Mouse (Mus musculus) left cerebral cortex, postnatal 14 days (tissue): Measurements from ENCODE around the gene Plcb1. TPM values are rescaled to one million over a fixed set of nuclear protein-coding genes. Genes with fewer than 3 reads are reported as not detected.

Experiments
- DNase-seq, 2 experiments: peaks; one replicate each; pipeline ENCODE4 v3.0.0; 2021 to 2022; ENCODE audit warnings: low spot score in 2 of 2, mixed read lengths in 1 of 2
- intact Hi-C: fragments of 180-260 bp; cut with DNase I; formaldehyde crosslinking; loops from one replicate; pipeline ENCODE4 v1.15.1; 2025
- total RNA-seq, 2 experiments: library from RNA; stranded (reverse); gene quantifications; 2 replicates each; pipeline ENCODE4 v1.2.3; 2021

The Plcb1 gene
- total RNA-seq, 2 experiments from 2014 or later: 170 to 190 TPM

GRCm38 (mm10) chr2:135415137-135415536 lies 629.3 kb downstream of the Plcb1 start:
- intact Hi-C loops: no loop called here
- DNase-seq: no peak

- no peak for DNase-seq
These were observed 633.4 kb downstream of the Plcb1 start for GRCm38 (mm10) chr2:135419301-135419700.

GRCm38 (mm10) chr2:135434947-135435515 lies 649.2 kb downstream of the Plcb1 start:
- no peak for DNase-seq
- intact Hi-C loops: loop anchor here (5.0 kb wide), 1 partner anchor 492 kb away; no protein-coding TSS in a partner anchor

More at GRCm38 (mm10) chr2:135419301-135419700, 633.4 kb downstream of the Plcb1 start:
- intact Hi-C loops: no loop called here

GRCm38 (mm10) chr2:135439034-135439433 lies 653.2 kb downstream of the Plcb1 start:
- intact Hi-C loops: loop anchor here (2.0 to 5.0 kb wide), 2 partner anchors 220 to 488 kb away; partner anchors contain the start of gene Plcb4

GRCm38 (mm10) chr2:135439546-135440517 lies 654.0 kb downstream of the Plcb1 start:
- DNase-seq: peak in 1 of 2 experiments; percentile 68
- intact Hi-C loops: loop anchor here (2.0 to 5.0 kb wide), 2 partner anchors 219 to 487 kb away; partner anchors contain the start of gene Plcb4

More at GRCm38 (mm10) chr2:135439034-135439433, 653.2 kb downstream of the Plcb1 start:
- DNase-seq: no peak

GRCm38 (mm10) chr2:135453581-135453980 lies 667.7 kb downstream of the Plcb1 start:
- intact Hi-C loops: no loop called here
- no peak for DNase-seq

- no peak for DNase-seq
- intact Hi-C loops: no loop called here
These were observed 668.1 kb downstream of the Plcb1 start for GRCm38 (mm10) chr2:135454015-135454414.

- intact Hi-C loops: no loop called here
- no peak for DNase-seq
These were observed 668.6 kb downstream of the Plcb1 start for GRCm38 (mm10) chr2:135454455-135454854.

- DNase-seq: no peak
- intact Hi-C loops: no loop called here
These were observed 682.0 kb downstream of the Plcb1 start for GRCm38 (mm10) chr2:135467895-135468294.

GRCm38 (mm10) chr2:135474107-135474506 lies 688.2 kb downstream of the Plcb1 start:
- DNase-seq: no peak
- intact Hi-C loops: no loop called here

GRCm38 (mm10) chr2:135485248-135485647 lies 699.4 kb downstream of the Plcb1 start:
- intact Hi-C loops: no loop called here
- DNase-seq: no peak

- no peak for DNase-seq
- intact Hi-C loops: no loop called here
These were observed 702.4 kb downstream of the Plcb1 start for GRCm38 (mm10) chr2:135488277-135488676.

GRCm38 (mm10) chr2:135489127-135489526 lies 703.3 kb downstream of the Plcb1 start:
- no peak for DNase-seq
- intact Hi-C loops: no loop called here

GRCm38 (mm10) chr2:135492777-135493176 lies 706.9 kb downstream of the Plcb1 start:
- intact Hi-C loops: no loop called here
- no peak for DNase-seq

GRCm38 (mm10) chr2:135496553-135496952 lies 710.7 kb downstream of the Plcb1 start:
- intact Hi-C loops: no loop called here
- no peak for DNase-seq

GRCm38 (mm10) chr2:135497251-135497650 lies 711.4 kb downstream of the Plcb1 start:
- intact Hi-C loops: no loop called here
- no peak for DNase-seq

- intact Hi-C loops: no loop called here
- no peak for DNase-seq
These were observed 715.0 kb downstream of the Plcb1 start for GRCm38 (mm10) chr2:135500872-135501271.

GRCm38 (mm10) chr2:135503328-135503997 lies 717.6 kb downstream of the Plcb1 start:
- no peak for DNase-seq
- intact Hi-C loops: no loop called here

GRCm38 (mm10) chr2:135503998-135504354 lies 718.1 kb downstream of the Plcb1 start:
- no peak for DNase-seq

GRCm38 (mm10) chr2:135507111-135507510 lies 721.2 kb downstream of the Plcb1 start:
- intact Hi-C loops: no loop called here
- DNase-seq: no peak

More at GRCm38 (mm10) chr2:135503998-135504354, 718.1 kb downstream of the Plcb1 start:
- intact Hi-C loops: no loop called here
